Mouse (Mus musculus) midbrain, embryonic 14.5 days (tissue): ENCODE data around the gene Aldh1l1. TPM values are rescaled to one million over a fixed set of nuclear protein-coding genes. Genes with fewer than 3 reads are reported as not detected.

Source experiments
- ATAC-seq: fragments of 200-750 bp; cut with Nextera tagmentation; 2 replicates; pipeline ENCODE4 v1.8.0; 2017; ENCODE audit warnings: moderate number of reproducible peaks, moderate library complexity; ENCODE audit not compliant: low FRiP score, low TSS enrichment
- DNase-seq: peaks from one replicate; pipeline ENCODE4 v3.0.0-alpha.2; 2015
- H3K27ac ChIP-seq: fragments of 300-500 bp; sonication (generic); replicated peaks from 2 replicates; pipeline ENCODE4 v1.5.1; 2014; ENCODE audit warnings: mild to moderate bottlenecking, low read depth, low read length, moderate library complexity
- H3K27me3 ChIP-seq: fragments of 300-500 bp; sonication (generic); 2 replicates; pipeline ENCODE4 v1.6.1; 2014; ENCODE audit warnings: low read length, control low read depth, mixed read lengths; ENCODE audit not compliant: control insufficient read depth, insufficient read depth
- H3K36me3 ChIP-seq: fragments of 300-500 bp; sonication (generic); 2 replicates; pipeline ENCODE4 v1.6.1; 2014; ENCODE audit warnings: low read length, control low read depth; ENCODE audit not compliant: control insufficient read depth, insufficient read depth
- H3K4me1 ChIP-seq: fragments of 300-500 bp; sonication (generic); 2 replicates; pipeline ENCODE4 v1.6.1; 2014; ENCODE audit warnings: mild to moderate bottlenecking, antibody characterized with exemption, low read length, control low read depth; ENCODE audit not compliant: control insufficient read depth, insufficient read depth
- H3K4me2 ChIP-seq: fragments of 300-500 bp; sonication (generic); 2 replicates; pipeline ENCODE4 v1.6.1; 2014; ENCODE audit warnings: mild to moderate bottlenecking, low read length, moderate library complexity
- H3K4me3 ChIP-seq: fragments of 300-500 bp; sonication (generic); replicated peaks from 2 replicates; pipeline ENCODE4 v1.5.1; 2014; ENCODE audit warnings: low read depth, low read length
- H3K9ac ChIP-seq: fragments of 300-500 bp; sonication (generic); replicated peaks from 2 replicates; pipeline ENCODE4 v1.6.1; 2014; ENCODE audit warnings: mild to moderate bottlenecking, low read length, moderate library complexity
- H3K9me3 ChIP-seq: fragments of 300-500 bp; sonication (generic); 2 replicates; pipeline ENCODE4 v1.6.1; 2016; ENCODE audit warnings: low read length, control low read depth, mixed read lengths; ENCODE audit not compliant: control insufficient read depth
- WGBS: fragments of 180-500 bp; shearing (Covaris S2); extraction: QIAGEN DNeasy Blood & Tissue Kit; methylation state at CpG from one replicate; pipeline ENCODE4 v1.1.7; 2014; 5-methylcytosine and 5-hydroxymethylcytosine counted together
- polyA plus RNA-seq: library from polyadenylated mRNA; unstranded; fragments of >200 nt; fragmentation: Nextera tagmentation; extraction: Ambion mirVana; gene quantifications from 2 replicates; pipeline ENCODE4 v1.2.1, GENCODE M21; 2014

Gene Aldh1l1
- polyA plus RNA-seq, 1 experiment from 2014 or later: 44.5 TPM

- H3K36me3 ChIP-seq: no peaks in the 10 kb centered on the region
- no peaks in the 10 kb centered on the region for H3K27me3 ChIP-seq
- H3K4me1 ChIP-seq: no peaks in the 10 kb centered on the region; the same call in 1 of the 2 replicates
- no peaks in the 10 kb centered on the region for H3K9me3 ChIP-seq
- no peak overlapping the region for H3K4me3 ChIP-seq
- H3K27ac ChIP-seq: no peak overlapping the region
- H3K4me2 ChIP-seq: no peak overlapping the region
- 84% methylated on average over 6 of the region's 6 CpGs for WGBS
- DNase-seq (no peak), ATAC-seq (no peak)
- H3K9ac ChIP-seq: no peak overlapping the region
These were observed 135.3 kb downstream of the Aldh1l1 start for GRCm38 (mm10) chr6:90621584-90621890.

- H3K4me3 ChIP-seq: no peak overlapping the region
- no peak overlapping the region for H3K9ac ChIP-seq
- H3K36me3 ChIP-seq: no peaks in the 10 kb centered on the region
- ATAC-seq: no peak
- H3K9me3 ChIP-seq: no peaks in the 10 kb centered on the region
- no peaks in the 10 kb centered on the region for H3K27me3 ChIP-seq
- H3K4me1 ChIP-seq: no peaks in the 10 kb centered on the region; the same call in 1 of the 2 replicates
- no peak overlapping the region for H3K27ac ChIP-seq
- WGBS: 38% methylated on average over 11 of the region's 11 CpGs
- no peak for DNase-seq
- no peak overlapping the region for H3K4me2 ChIP-seq
These were observed 136.7 kb downstream of the Aldh1l1 start for GRCm38 (mm10) chr6:90622758-90623455.

GRCm38 (mm10) chr6:90623456-90623836, 137.2 kb downstream of the Aldh1l1 start:
- no peak for ATAC-seq
- H3K4me2 ChIP-seq: no peak overlapping the region
- 80% methylated on average over 5 of the region's 5 CpGs for WGBS
- no peak overlapping the region for H3K27ac ChIP-seq
- no peaks in the 10 kb centered on the region for H3K27me3 ChIP-seq
- H3K4me1 ChIP-seq: no peaks in the 10 kb centered on the region; the same call in 1 of the 2 replicates
- H3K9ac ChIP-seq: no peak overlapping the region
- no peak overlapping the region for H3K4me3 ChIP-seq
- H3K36me3 ChIP-seq: no peaks in the 10 kb centered on the region
- H3K9me3 ChIP-seq: no peaks in the 10 kb centered on the region
- DNase-seq: no peak

- ATAC-seq (no peak), DNase-seq (no peak)
- Histone ChIP-seq H3K4me2 (no peak overlapping the region), H3K36me3 (no peaks in the 10 kb centered on the region), H3K4me1 (no peaks in the 10 kb centered on the region; the same call in 1 of the 2 replicates), H3K9ac (no peak overlapping the region), H3K27me3 (no peaks in the 10 kb centered on the region), H3K9me3 (no peaks in the 10 kb centered on the region), H3K4me3 (no peak overlapping the region), H3K27ac (no peak overlapping the region)
- WGBS: 91% methylated on average over 6 of the region's 6 CpGs
These were observed 138.0 kb downstream of the Aldh1l1 start for GRCm38 (mm10) chr6:90624184-90624583.

GRCm38 (mm10) chr6:90624733-90625132, 138.5 kb downstream of the Aldh1l1 start:
- Histone ChIP-seq H3K4me1 (no peaks in the 10 kb centered on the region; the same call in 1 of the 2 replicates), H3K27ac (no peak overlapping the region), H3K4me2 (no peak overlapping the region), H3K27me3 (no peaks in the 10 kb centered on the region), H3K9ac (no peak overlapping the region), H3K4me3 (no peak overlapping the region), H3K36me3 (no peaks in the 10 kb centered on the region), H3K9me3 (no peaks in the 10 kb centered on the region)
- ATAC-seq (no peak), DNase-seq (no peak)
- WGBS: 82% methylated on average over 11 of the region's 11 CpGs

GRCm38 (mm10) chr6:90625207-90625994, 139.2 kb downstream of the Aldh1l1 start:
- no peak for DNase-seq
- H3K4me2 ChIP-seq: no peak overlapping the region
- 77% methylated on average over 7 of the region's 7 CpGs for WGBS
- no peaks in the 10 kb centered on the region for H3K27me3 ChIP-seq
- no peaks in the 10 kb centered on the region for H3K9me3 ChIP-seq
- no peaks in the 10 kb centered on the region for H3K36me3 ChIP-seq
- H3K9ac ChIP-seq: no peak overlapping the region
- H3K27ac ChIP-seq: no peak overlapping the region
- no peak overlapping the region for H3K4me3 ChIP-seq
- ATAC-seq: no peak
- no peaks in the 10 kb centered on the region; the same call in 1 of the 2 replicates for H3K4me1 ChIP-seq

- ATAC-seq: no peak
- no peak overlapping the region for H3K9ac ChIP-seq
- no peak overlapping the region for H3K4me2 ChIP-seq
- H3K27me3 ChIP-seq: no peaks in the 10 kb centered on the region
- H3K36me3 ChIP-seq: no peaks in the 10 kb centered on the region
- H3K4me1 ChIP-seq: no peaks in the 10 kb centered on the region
- no peak overlapping the region for H3K27ac ChIP-seq
- WGBS: 87% methylated on average over 4 of the region's 4 CpGs
- DNase-seq: no peak
- H3K4me3 ChIP-seq: no peak overlapping the region
- no peaks in the 10 kb centered on the region for H3K9me3 ChIP-seq
These were observed 141.3 kb downstream of the Aldh1l1 start for GRCm38 (mm10) chr6:90627556-90627955.

- ATAC-seq (no peak), DNase-seq (no peak)
- WGBS: 89% methylated on average over 6 of the region's 6 CpGs
- no peaks in the 10 kb centered on the region for H3K9me3 ChIP-seq
- no peaks in the 10 kb centered on the region for H3K4me1 ChIP-seq
- no peak overlapping the region for H3K4me2 ChIP-seq
- H3K36me3 ChIP-seq: no peaks in the 10 kb centered on the region
- H3K27ac ChIP-seq: no peak overlapping the region
- no peak overlapping the region for H3K9ac ChIP-seq
- no peaks in the 10 kb centered on the region for H3K27me3 ChIP-seq
- no peak overlapping the region for H3K4me3 ChIP-seq
These were observed 143.3 kb downstream of the Aldh1l1 start for GRCm38 (mm10) chr6:90629506-90629905.

GRCm38 (mm10) chr6:90630427-90630826, 144.2 kb downstream of the Aldh1l1 start:
- WGBS: 92% methylated on average over 7 of the region's 7 CpGs
- ATAC-seq: no peak
- no peak for DNase-seq
- no peak overlapping the region for H3K27ac ChIP-seq
- no peaks in the 10 kb centered on the region for H3K9me3 ChIP-seq
- no peaks in the 10 kb centered on the region for H3K4me1 ChIP-seq
- H3K4me2 ChIP-seq: no peak overlapping the region
- H3K4me3 ChIP-seq: no peak overlapping the region
- H3K36me3 ChIP-seq: no peaks in the 10 kb centered on the region
- H3K27me3 ChIP-seq: no peaks in the 10 kb centered on the region
- no peak overlapping the region for H3K9ac ChIP-seq
